Mouse (Mus musculus) lung, embryonic 14.5 days (tissue): Measurements from ENCODE around the gene Trim2. TPM values are rescaled to one million over a fixed set of nuclear protein-coding genes. Genes with fewer than 3 reads are reported as not detected.

Source experiments
- ATAC-seq: fragments of 200-750 bp; cut with Nextera tagmentation; 2 replicates; pipeline ENCODE4 v1.8.0; 2017; ENCODE audit warnings: mild to moderate bottlenecking, moderate TSS enrichment, moderate library complexity; ENCODE audit not compliant: insufficient read depth
- DNase-seq: peaks from one replicate; pipeline ENCODE4 v3.0.0-alpha.2; 2015
- H3K27ac ChIP-seq: fragments of 300-500 bp; sonication (generic); 2 replicates; pipeline ENCODE4 v1.5.1; 2014; ENCODE audit warnings: low read depth, mild to moderate bottlenecking, moderate library complexity
- H3K27me3 ChIP-seq: fragments of 300-500 bp; sonication (generic); 2 replicates; pipeline ENCODE4 v1.6.1; 2014; ENCODE audit warnings: low read length, control low read depth; ENCODE audit not compliant: insufficient read depth
- H3K36me3 ChIP-seq: fragments of 300-500 bp; sonication (generic); 2 replicates; pipeline ENCODE4 v1.6.1; 2014; ENCODE audit warnings: control low read depth; ENCODE audit not compliant: insufficient read depth
- H3K4me1 ChIP-seq: fragments of 300-500 bp; sonication (generic); 2 replicates; pipeline ENCODE4 v1.6.1; 2014; ENCODE audit warnings: antibody characterized with exemption, control low read depth; ENCODE audit not compliant: insufficient read depth
- H3K4me2 ChIP-seq: fragments of 300-500 bp; sonication (generic); 2 replicates; pipeline ENCODE4 v1.6.1; 2014; ENCODE audit warnings: mild to moderate bottlenecking
- H3K4me3 ChIP-seq: fragments of 300-500 bp; sonication (generic); 2 replicates; pipeline ENCODE4 v1.5.1; 2014; ENCODE audit warnings: low read depth, low read length
- H3K9ac ChIP-seq: fragments of 300-500 bp; sonication (generic); 2 replicates; pipeline ENCODE4 v1.6.1; 2014
- H3K9me3 ChIP-seq: fragments of 300-500 bp; sonication (generic); 2 replicates; pipeline ENCODE4 v1.6.1; 2016; ENCODE audit warnings: low read depth, low read length, control low read depth
- CTCF ChIP-seq: IDR thresholded peaks from 2 replicates; pipeline ENCODE4 v1.5.1; 2016; ENCODE audit warnings: antibody characterized with exemption, low read depth
- WGBS: fragments of 180-500 bp; shearing (Covaris S2); extraction: QIAGEN DNeasy Blood & Tissue Kit; methylation state at CpG from one replicate; pipeline ENCODE4 v1.1.7; 2014; 5-methylcytosine and 5-hydroxymethylcytosine counted together
- polyA plus RNA-seq: library from polyadenylated mRNA; unstranded; fragments of >200 nt; fragmentation: Nextera tagmentation; extraction: Ambion mirVana; gene quantifications from 2 replicates; pipeline ENCODE4 v1.2.1, GENCODE M21; 2014

Gene Trim2
- polyA plus RNA-seq, 1 experiment from 2014 or later = 27.0 TPM

- Histone ChIP-seq H3K9me3 (no peaks in the 10 kb centered on the region), H3K9ac (no peak overlapping the region), H3K4me3 (no peak overlapping the region), H3K36me3 (no peaks in the 10 kb centered on the region), H3K27ac (no peak overlapping the region), H3K4me2 (no peak overlapping the region), H3K4me1 (no peaks in the 10 kb centered on the region), H3K27me3 (no peaks in the 10 kb centered on the region)
- 56% methylated on average over 7 of the region's 7 CpGs for WGBS
- no peak for TF ChIP-seq CTCF
- ATAC-seq (no peak), DNase-seq (no peak)
Observed at GRCm38 (mm10) chr3:84246421-84246861, 60.2 kb downstream of the Trim2 start.

GRCm38 (mm10) chr3:84243116-84243515 lies 63.6 kb downstream of the Trim2 start:
- H3K4me2 ChIP-seq = no peak overlapping the region
- no peak overlapping the region for H3K9ac ChIP-seq
- no peak overlapping the region for H3K4me3 ChIP-seq
- no peak for TF ChIP-seq CTCF
- H3K4me1 ChIP-seq = no peaks in the 10 kb centered on the region
- H3K27me3 ChIP-seq = no peaks in the 10 kb centered on the region
- no peak for DNase-seq
- 72% methylated on average over 3 of the region's 3 CpGs for WGBS
- H3K27ac ChIP-seq = no peak overlapping the region
- no peak for ATAC-seq
- no peaks in the 10 kb centered on the region for H3K36me3 ChIP-seq
- H3K9me3 ChIP-seq = no peaks in the 10 kb centered on the region

DNA sequence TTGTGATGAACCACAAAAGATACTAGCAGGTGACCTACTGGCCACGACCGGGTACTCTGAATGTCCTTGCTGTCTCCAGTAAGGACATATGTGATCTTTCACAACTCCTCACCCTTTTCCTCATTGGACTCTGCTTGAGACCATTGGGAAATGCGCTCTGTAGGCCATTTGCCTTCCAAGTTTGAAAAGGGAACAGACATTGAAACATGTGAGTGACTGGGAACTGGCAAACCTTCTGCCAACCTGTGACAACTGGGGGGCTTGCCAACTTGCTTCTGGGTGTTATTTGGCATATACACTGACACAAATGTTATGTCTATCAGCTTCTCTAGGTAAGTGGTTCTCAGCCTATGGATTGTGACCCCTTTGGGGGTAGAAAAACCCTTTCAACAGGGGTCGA lies 64.2 kb downstream of the Trim2 start:
- Histone ChIP-seq H3K36me3 (no peaks in the 10 kb centered on the region), H3K4me1 (no peaks in the 10 kb centered on the region), H3K27me3 (no peaks in the 10 kb centered on the region), H3K9ac (no peak overlapping the region), H3K9me3 (no peaks in the 10 kb centered on the region), H3K4me2 (no peak overlapping the region), H3K4me3 (no peak overlapping the region), H3K27ac (no peak overlapping the region)
- TF ChIP-seq CTCF = no peak
- no peak for DNase-seq
- 83% methylated on average over 4 of the region's 4 CpGs for WGBS
- no peak for ATAC-seq

DNA sequence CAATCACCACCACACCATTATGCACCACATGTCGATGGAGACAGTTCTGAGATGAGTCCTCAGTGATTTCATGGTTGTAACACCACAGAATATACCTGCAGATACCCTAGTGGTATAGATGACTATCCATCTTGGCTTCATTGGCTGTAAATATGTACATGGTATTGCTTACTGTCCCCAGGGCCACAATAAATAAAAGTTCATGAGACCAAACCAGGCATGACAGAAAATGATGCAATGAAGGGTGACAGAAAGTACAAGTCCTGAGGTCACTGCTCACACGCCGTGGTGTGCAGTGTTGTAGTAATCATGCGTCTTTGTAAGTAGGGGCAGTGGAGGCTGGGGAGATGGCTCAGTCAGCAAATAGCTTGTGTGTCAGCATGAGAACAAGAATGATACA lies 65.6 kb downstream of the Trim2 start:
- no peak overlapping the region for H3K27ac ChIP-seq
- H3K4me1 ChIP-seq = no peaks in the 10 kb centered on the region
- no peak overlapping the region for H3K9ac ChIP-seq
- no peaks in the 10 kb centered on the region for H3K36me3 ChIP-seq
- TF ChIP-seq CTCF = no peak
- H3K4me3 ChIP-seq = no peak overlapping the region
- H3K9me3 ChIP-seq = no peaks in the 10 kb centered on the region
- 89% methylated on average over 4 of the region's 4 CpGs for WGBS
- DNase-seq (no peak), ATAC-seq (no peak)
- no peak overlapping the region for H3K4me2 ChIP-seq
- H3K27me3 ChIP-seq = no peaks in the 10 kb centered on the region

DNA sequence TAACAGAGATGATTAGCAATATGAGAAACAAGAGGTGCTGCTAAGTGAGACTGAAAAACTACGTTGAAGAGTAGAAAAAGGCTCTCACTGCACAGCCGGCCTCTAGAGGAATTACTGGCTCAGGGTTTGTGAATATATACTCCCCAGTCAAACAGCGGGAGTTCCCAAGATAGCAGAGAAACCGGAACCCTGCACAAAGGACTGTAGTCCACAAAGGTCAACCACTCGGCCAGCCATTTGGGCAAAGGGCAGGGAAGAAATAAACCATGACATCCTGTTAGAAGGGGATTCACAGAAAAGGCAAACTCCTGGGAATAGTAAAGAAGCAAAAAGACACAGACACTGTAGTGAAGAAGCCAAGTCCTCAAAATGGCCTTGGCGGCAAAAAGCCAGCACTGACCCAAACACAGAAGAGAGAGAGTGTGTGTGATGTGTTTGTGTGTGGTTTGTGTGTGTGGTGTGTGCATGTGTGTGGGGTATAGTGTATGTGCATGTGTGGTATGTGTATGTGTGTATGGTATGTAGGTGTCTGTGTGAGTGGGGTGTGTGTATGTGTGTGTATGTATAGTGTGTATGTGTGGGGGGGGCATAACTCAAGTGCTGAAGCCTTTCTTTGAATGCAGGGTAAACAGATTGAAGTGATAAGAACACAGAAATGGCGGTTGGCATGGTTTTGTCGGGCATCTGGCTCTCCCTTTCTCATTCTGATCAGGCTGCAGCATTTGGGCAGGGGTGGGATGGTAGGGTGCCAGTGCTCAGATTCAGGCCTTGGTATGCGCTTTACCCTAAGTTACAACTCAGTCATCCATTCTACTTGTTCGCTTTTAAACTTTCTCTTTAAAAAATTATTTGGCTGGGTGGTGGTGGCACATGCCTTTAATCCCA lies 71.0 kb downstream of the Trim2 start:
- Histone ChIP-seq H3K27me3 (no peaks in the 10 kb centered on the region), H3K36me3 (no peaks in the 10 kb centered on the region), H3K9me3 (no peaks in the 10 kb centered on the region), H3K27ac (no peak overlapping the region), H3K4me2 (no peak overlapping the region), H3K9ac (no peak overlapping the region), H3K4me3 (no peak overlapping the region), H3K4me1 (0 out of 2 replicates have a peak, but pooled peaks cover 4% of the 10 kb centered on the region)
- 43% methylated on average over 10 of the region's 10 CpGs for WGBS
- no peak for ATAC-seq
- DNase-seq = peak; percentile 58
- no peak for TF ChIP-seq CTCF

- no peak for DNase-seq
- no peak for ATAC-seq
- Histone ChIP-seq H3K9me3 (no peaks in the 10 kb centered on the region), H3K36me3 (no peaks in the 10 kb centered on the region), H3K27me3 (no peaks in the 10 kb centered on the region), H3K4me2 (no peak overlapping the region), H3K4me3 (no peak overlapping the region), H3K9ac (no peak overlapping the region), H3K4me1 (0 out of 2 replicates have a peak, but pooled peaks cover 4% of the 10 kb centered on the region), H3K27ac (no peak overlapping the region)
- 75% methylated on average over 4 of the region's 4 CpGs for WGBS
- TF ChIP-seq CTCF = no peak
Observed at GRCm38 (mm10) chr3:84234562-84234961, 72.1 kb downstream of the Trim2 start.

DNA sequence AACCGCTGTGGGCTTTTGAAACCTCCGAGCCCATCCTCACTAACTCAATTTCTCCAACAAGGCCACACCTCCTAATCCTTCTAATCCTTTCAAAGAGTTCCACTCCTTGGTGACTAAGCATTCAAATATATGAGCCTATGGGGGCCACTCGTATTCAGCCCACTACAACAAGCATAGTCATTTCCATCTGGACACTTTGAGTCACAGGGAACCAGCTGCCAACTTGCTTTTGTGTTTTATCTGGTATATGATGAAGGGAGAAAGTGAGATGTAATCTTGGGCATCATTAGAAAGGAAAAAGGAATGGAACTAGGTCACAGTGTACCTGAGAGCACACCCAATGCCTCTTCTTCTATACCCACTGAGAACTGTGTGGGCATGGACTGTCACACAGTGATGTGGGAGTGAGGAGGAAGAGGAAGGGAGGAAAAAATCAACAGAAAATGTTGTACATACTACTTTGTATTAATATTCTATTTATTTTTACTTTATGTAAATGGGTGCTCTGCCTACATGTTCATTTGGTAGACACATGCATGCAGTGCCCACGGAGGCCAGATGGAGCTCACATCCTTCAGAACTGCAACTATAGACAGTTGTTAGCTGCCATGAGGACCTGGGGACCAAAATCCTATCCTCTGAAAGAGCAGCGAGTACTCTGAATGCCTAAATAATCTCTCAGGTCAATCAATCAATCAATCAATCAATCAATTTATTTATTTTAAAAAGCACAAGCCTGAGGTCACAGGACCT lies 72.8 kb downstream of the Trim2 start:
- Histone ChIP-seq H3K4me2 (no peak overlapping the region), H3K4me3 (no peak overlapping the region), H3K27me3 (no peaks in the 10 kb centered on the region), H3K9me3 (no peaks in the 10 kb centered on the region), H3K4me1 (0 out of 2 replicates have a peak, but pooled peaks cover 4% of the 10 kb centered on the region), H3K27ac (no peak overlapping the region), H3K36me3 (no peaks in the 10 kb centered on the region), H3K9ac (no peak overlapping the region)
- DNase-seq (no peak), ATAC-seq (no peak)
- TF ChIP-seq CTCF = no peak
- WGBS = 80% methylated on average over 5 of the region's 5 CpGs
